Mouse (Mus musculus): ENCODE results near the gene Znrf2.

GRCm38 (mm10) chr6:54842041-54842440 is 25.3 kb downstream of the Znrf2 start:
- TF ChIP-seq CTCF (IDR thresholded peaks at IDR 0.05; ENCODE audit: low read depth, low read length), result no peak
- TF ChIP-seq GATA1 (IDR thresholded peaks at IDR 0.05; ENCODE audit: borderline replicate concordance, low read length), result no peak
- TF ChIP-seq POLR2AphosphoS5 (IDR thresholded peaks at IDR 0.05; ENCODE audit: insufficient replicate concordance, low read depth, low read length), result no peak
- TF ChIP-seq TAL1 (conservative IDR thresholded peaks at IDR 0.05; ENCODE audit: low read depth, low read length), result no peak
- no peak for TF ChIP-seq GATA2 (IDR thresholded peaks at IDR 0.05; ENCODE audit: borderline replicate concordance, low read depth, low read length)

Data from G1E (cell line).